Mouse (Mus musculus): Measurements from ENCODE around the gene Amotl2. TPM values are rescaled to one million over a fixed set of nuclear protein-coding genes. Genes with fewer than 3 reads are reported as not detected.

Gene Amotl2
- polyA plus RNA-seq, 1 experiment: not detected

DNA sequence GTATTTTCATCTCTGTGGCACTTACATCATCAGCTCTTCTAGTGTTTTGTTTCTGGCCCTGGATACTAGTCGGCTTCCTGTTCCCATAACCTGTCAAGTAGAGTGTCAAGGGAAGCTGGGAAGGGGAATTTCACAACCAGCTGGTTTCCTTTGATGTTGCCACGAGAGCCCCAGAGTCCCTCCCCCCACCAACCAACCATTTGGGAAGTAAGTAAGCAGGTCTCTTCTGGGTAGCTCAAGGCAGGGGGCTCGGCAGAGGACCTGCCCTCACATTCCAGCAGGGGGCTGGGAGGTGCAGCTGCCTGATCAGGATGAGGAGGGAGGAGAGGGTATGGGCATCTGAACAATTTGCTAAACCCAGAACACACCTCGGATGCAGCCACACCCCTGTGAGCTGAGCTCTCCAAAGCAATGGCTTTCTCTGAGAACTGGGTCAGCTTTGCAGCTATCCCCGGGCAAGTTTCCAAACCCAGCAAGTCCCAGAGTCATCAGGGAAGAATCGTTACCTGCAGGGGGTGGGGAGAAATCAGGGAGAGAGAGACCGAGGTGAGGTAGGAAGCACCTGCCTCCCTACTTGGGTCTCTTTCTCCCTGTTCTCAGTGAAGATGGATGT lies 1.5 kb upstream of the Amotl2 start:
- no peak for TF ChIP-seq GATA1 (IDR thresholded peaks at IDR 0.05; ENCODE audit: low read length)

DNA sequence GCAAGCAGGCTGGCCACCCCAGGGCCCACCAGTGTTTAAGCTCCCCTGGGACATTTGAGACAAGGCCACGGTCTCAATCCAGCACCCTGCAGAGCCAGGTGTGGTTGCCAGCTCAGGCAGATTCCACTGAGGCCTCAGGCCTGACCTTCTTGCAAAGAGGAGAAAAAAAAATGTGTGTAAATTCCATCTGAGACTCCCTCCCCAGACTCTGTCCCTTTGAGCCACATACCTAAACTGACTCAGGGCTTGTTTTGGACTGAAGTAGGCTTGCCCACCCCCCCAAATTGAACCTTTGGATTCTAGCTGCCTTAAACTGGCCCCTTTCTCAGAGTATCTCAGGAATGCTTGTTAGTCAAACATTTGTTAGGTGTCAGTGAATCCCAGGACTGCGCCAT lies 969 bp upstream of the Amotl2 start:
- TF ChIP-seq GATA1 (IDR thresholded peaks at IDR 0.05; ENCODE audit: low read length): no peak

DNA sequence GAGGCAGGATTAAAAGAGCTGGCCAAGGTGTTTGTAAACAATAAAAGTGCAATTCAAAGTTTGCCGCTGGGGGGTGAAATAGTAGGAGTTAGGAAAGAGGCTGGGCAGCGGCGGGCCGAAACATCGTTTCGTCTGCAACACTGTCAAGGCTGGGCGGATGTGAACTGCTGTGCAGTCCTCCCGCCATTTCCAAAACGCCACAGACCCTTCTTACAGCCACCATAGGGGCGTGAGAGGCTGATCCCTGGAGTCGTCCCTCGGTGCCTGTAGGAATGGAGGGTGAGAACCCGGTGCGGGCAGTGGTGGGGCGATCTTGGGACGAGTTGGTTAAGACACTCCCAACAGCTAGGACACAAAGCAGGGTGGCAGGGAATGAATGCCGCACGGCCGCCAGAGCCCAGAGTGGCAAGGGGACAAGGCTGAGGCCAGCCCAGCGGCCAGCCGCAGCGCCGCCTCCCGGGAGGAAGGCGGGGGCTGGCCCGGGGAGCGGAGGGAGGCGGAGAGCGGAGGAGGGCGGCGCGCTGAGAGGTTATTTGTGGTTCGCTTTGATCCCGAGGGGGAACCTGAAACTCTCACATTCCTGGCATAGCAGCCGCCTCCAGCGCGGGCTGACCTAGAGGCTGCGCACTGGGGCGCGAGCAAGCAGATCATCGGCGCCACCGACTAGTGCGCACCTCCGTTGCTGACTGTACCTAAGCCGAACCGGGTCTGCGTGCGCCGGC lies 853 bp downstream of the Amotl2 start:
- TF ChIP-seq GATA1 (IDR thresholded peaks at IDR 0.05; ENCODE audit: low read length): no peak

DNA sequence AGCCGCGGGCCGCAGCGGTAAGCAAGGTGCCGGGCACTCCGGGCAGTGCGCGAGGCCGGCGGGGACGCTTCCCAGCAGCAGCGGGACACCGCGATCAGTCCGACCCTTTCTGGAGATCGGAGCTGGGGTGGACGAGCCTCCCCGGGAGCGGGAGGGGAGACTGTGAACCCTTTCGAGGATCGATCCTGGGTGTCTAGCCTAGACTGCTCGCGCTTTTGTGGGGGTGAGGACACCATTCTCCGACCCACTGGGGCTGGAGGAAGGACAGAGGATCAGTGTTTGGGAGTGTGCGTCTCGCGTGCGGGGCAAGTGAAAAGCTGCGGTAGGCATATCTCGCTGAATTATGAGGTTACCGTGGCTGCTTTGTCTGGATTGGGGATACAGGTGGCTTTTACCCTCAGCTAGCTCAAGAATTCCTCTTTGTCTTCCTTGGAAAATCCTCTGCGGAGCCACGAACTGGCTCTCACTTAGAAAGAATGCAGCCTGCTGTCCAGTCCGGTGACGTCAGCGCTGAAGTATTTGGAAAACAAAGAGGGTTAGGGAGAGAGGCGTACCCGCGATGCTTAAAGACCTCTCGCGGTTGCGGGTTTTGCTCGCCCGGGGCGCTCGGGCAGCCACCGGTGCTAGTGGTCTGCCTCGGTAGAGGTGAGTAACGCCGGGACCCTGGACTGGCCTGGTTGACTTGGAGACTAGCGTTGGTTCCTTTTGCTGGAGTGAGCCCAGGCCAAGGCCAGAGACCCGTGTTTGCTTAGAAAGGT lies 1.6 kb downstream of the Amotl2 start:
- no peak for TF ChIP-seq GATA1 (IDR thresholded peaks at IDR 0.05; ENCODE audit: low read length)

DNA sequence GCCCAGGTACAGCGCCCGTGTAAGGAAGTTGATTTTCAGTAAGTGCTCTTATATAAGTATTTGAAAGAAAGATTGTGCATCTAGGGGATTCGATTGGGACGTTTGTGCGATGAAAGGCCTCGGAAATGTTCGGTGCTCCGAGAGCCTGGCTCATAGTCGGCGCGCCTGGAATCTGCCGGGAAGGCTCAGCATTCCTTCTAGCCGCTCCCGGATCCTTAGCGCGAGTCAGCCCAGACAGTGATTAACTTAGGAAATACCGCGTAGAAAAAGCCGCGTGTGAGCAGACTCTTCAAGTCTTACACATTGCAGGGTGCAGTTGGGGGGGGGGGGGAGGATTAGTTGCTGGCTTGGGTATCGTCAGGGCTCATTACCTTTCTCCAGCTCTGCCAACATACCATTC lies 2.2 kb downstream of the Amotl2 start:
- no peak for TF ChIP-seq GATA1 (IDR thresholded peaks at IDR 0.05; ENCODE audit: low read length)

DNA sequence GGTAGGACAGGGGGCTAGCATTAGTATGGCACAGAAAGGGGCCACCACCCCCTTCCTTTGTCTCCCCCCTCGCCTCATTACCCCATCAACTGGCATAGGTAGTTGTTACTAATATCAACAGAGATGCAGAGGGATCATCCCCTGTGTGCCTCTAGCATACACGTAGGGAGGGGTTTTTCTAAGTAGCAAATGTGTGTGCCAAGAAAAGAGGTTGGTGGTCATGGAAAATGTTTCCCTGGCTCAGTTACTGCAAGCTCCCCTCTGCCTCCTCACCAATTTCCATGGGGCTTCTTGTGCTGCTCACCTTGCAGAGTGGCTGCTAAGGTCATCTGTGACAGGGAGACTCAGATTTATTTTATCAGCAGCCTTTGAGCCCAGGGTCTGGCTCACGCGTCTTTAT lies 2.6 kb downstream of the Amotl2 start:
- TF ChIP-seq GATA1 (IDR thresholded peaks at IDR 0.05; ENCODE audit: low read length): no peak

DNA sequence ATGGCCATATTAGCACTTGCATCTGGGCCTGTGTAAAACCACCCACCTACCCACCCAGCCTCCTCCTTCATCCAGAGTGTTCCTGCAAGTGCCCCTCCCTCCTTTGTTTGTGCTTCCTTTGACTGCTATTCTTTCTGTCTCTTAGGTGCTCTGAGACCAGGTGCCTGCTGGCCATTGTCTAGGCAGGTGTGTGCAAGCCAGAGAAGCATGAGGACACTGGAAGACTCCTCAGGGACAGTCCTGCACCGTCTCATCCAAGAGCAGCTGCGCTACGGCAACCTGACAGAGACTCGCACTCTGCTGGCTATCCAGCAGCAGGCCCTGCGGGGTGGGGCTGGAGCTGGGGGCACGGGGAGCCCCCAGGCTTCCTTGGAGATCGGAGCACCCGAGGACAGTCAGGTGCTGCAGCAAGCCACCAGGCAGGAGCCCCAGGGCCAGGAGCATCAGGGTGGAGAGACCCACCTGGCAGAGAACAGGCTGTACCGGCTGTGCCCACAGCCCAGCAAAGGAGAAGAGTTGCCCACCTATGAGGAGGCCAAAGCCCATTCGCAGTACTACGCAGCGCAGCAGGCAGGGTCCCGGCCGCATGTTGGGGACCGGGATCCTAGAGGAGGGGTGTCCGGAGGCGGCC lies 3.6 kb downstream of the Amotl2 start:
- TF ChIP-seq GATA1 (IDR thresholded peaks at IDR 0.05; ENCODE audit: low read length): no peak

DNA sequence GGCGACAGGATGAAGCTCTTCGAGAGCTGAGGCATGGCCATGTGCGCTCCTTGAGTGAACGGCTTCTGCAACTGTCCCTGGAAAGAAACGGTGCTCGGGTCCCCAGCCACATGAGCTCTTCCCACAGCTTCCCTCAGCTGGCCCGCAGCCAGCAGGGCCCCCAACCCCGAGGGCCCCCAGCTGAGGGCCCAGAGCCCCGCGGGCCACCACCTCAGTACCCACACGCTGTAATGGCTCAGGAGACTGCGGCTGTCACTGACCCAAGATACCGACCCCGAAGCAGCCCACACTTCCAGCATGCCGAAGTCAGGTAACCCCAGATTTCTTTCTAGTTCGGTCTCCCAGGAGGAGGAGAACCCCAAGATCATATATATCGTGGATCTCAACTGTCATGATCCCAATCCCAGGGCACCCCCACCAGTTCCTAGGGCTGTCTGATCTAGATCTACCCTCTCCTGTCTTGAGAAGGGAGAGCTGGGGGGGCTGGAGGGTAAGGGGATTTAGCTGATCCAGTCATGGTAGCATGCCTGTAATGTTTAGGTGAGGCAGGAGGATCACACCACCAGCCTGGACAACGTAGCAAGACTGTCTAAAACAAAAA lies 4.2 kb downstream of the Amotl2 start:
- no peak for TF ChIP-seq GATA1 (IDR thresholded peaks at IDR 0.05; ENCODE audit: low read length)

DNA sequence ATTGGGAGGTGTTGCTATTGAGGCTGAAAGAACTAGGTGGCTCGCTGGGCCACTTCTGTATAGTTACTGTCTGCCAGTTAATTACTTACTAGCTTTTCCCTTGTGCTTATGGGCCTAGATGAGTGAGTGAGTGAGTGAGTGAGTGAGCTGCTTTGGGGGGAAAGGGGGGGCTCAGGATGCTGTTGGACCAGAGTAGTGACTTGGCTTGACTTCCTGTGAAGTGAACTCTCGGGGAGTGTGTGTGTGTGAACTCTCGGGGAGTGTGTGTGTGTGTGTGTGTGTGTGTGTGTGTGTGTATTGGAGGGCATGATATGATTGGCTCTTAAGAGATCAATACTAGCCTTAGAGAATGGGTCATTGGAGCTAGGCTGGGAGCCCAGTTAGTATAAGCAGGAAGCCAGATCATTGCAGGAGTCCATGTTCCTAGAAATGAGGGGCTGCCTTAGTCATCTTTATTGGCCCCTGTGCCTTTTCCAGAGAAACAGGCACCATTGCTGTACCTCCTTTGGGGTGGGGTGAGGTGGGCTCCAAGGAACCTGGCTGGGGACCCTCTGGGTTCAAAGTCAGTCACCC lies 5.0 kb downstream of the Amotl2 start:
- no peak for TF ChIP-seq GATA1 (IDR thresholded peaks at IDR 0.05; ENCODE audit: low read length)

DNA sequence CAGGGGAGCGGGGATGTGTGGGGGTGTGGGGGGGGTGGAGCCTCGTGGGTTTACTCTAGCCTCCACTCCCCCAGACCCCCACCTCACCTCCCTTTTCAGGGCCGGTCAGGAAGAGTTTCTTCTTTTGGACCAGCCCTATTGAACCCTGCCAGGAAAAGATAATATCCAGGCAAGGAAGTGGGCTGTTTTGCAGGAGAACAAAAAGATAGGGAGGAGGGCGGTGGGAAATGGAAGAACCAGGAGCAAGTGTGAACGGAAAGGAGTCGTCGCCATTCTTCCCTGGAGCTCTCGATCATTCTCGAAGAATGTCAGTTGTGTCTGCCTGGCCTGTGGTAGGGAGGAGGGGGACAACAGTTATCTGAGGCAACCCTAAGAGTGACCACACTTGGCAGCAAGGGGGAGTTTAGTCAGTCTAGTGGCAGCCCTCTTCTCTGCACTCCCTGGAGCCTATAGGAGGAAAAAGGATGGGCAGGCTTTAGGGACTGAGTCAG lies 5.6 kb downstream of the Amotl2 start:
- no peak for TF ChIP-seq GATA1 (IDR thresholded peaks at IDR 0.05; ENCODE audit: low read length)

DNA sequence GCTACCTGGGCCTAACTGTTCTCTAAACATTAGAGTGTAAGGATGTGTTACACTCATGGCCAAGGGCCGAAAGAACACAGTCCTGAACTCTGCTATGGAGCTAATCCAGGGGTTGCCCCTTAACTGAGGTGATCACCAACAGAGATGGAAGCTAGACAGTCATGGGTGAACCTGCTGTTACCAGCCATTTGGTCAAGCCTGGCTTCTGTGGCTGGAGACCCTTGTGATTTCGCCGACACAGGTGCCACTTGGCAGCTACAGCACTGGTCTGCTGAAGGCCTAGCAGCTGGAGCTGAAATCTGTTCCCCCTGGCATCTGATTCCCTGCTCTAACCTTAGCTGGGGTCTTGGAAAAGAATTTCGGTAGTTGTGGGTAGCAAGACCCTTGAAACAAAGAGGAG lies 6.3 kb downstream of the Amotl2 start:
- no peak for TF ChIP-seq GATA1 (IDR thresholded peaks at IDR 0.05; ENCODE audit: low read length)

DNA sequence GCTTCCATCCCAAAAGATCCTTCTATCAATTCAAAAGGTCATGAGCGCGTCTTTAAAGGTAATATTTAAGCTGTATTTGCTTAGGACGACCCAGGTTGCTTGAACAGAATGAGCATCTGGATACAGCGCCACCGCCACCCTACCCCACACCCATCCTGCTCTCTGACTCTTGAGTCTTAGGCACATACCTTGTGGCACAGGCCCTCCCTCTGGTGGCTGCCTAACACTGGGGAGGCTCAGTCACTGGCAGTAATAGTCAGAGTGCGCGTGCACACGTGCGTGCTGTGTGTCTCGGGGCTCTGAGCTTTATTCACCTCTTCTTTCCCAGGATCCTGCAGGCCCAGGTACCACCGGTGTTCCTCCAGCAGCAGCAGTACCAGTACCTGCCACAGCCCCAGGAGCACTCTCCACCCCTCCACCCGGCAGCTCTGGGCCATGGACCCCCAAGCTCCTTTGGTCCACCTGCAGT lies 6.8 kb downstream of the Amotl2 start:
- TF ChIP-seq GATA1 (IDR thresholded peaks at IDR 0.05; ENCODE audit: low read length): no peak

DNA sequence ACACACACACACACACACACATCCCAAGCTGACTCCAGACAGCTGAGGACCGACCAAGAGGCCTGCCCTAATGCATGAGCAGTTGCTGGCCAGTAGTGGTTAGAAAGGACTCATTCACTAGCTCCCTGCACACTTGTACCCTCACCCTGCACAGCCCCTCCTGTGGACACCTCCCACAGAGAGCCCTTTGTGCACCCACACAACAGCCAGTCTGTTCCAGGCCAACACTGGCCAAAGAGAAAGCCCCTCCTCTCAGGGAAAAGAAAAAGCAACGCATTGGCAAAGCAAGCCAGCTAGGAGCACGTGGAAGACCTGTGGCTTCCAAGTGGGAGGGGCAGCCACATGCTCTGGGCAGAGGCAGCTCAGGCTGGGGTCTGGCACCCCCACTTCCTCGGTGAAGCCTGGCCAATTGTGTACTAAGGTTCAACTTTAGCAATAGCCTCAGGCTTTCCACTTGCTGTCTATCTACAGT lies 7.6 kb downstream of the Amotl2 start:
- TF ChIP-seq GATA1 (IDR thresholded peaks at IDR 0.05; ENCODE audit: low read length): no peak

DNA sequence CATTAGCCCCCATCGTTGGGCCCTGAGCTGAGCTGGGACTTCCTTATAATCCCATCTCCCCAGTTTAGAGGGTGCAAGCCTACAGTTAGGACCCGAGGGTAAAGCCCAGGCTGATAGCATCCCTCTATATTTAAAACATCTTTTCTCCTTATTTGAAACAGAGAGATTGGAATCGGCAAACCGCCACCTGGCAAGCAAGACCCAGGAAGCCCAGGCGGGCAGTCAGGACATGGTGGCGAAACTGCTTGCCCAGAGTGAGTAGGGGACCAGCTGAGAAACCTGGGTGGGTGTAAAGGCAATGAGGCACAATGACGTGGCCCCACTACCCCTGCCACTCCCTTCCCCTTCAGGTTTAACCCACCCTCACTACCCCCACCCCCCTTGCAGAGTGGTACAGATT lies 8.5 kb downstream of the Amotl2 start:
- no peak for TF ChIP-seq GATA1 (IDR thresholded peaks at IDR 0.05; ENCODE audit: low read length)
